Mouse (Mus musculus) lung, embryonic 15.5 days (tissue): ENCODE measurements around the gene Psma1. TPM values are rescaled to one million over a fixed set of nuclear protein-coding genes. Genes with fewer than 3 reads are reported as not detected.

Source experiments
- ATAC-seq: fragments of 200-750 bp; cut with Nextera tagmentation; 2 replicates; pipeline ENCODE4 v1.8.0; 2017; ENCODE audit warnings: moderate number of reproducible peaks, borderline replicate concordance; ENCODE audit not compliant: low FRiP score, low TSS enrichment; ENCODE audit errors: extremely low read depth
- H3K27ac ChIP-seq: fragments of 300-500 bp; sonication (generic); 2 replicates; pipeline ENCODE4 v1.5.1; 2015; ENCODE audit warnings: moderate library complexity, mild to moderate bottlenecking, inconsistent platforms
- H3K27me3 ChIP-seq: fragments of 300-500 bp; sonication (generic); 2 replicates; pipeline ENCODE4 v1.6.1; 2015; ENCODE audit warnings: inconsistent platforms
- H3K36me3 ChIP-seq: fragments of 300-500 bp; sonication (generic); 2 replicates; pipeline ENCODE4 v1.6.1; 2015; ENCODE audit warnings: inconsistent platforms
- H3K4me1 ChIP-seq: fragments of 300-500 bp; sonication (generic); 2 replicates; pipeline ENCODE4 v1.6.1; 2015; ENCODE audit warnings: inconsistent platforms
- H3K4me2 ChIP-seq: fragments of 300-500 bp; sonication (generic); 2 replicates; pipeline ENCODE4 v1.6.1; 2015; ENCODE audit warnings: inconsistent platforms, mild to moderate bottlenecking, moderate library complexity
- H3K4me3 ChIP-seq: fragments of 300-500 bp; sonication (generic); 2 replicates; pipeline ENCODE4 v1.5.1; 2015; ENCODE audit warnings: mild to moderate bottlenecking, inconsistent platforms
- H3K9ac ChIP-seq: fragments of 300-500 bp; sonication (generic); 2 replicates; pipeline ENCODE4 v1.6.1; 2015; ENCODE audit warnings: inconsistent platforms
- H3K9me3 ChIP-seq: fragments of 300-500 bp; sonication (generic); 2 replicates; pipeline ENCODE4 v1.6.1; 2016; ENCODE audit warnings: inconsistent platforms
- WGBS: fragments of 180-500 bp; shearing (Covaris S2); methylation state at CpG from one replicate; pipeline ENCODE4 v1.1.7; 2015; 5-methylcytosine and 5-hydroxymethylcytosine counted together
- polyA plus RNA-seq: library from polyadenylated mRNA; unstranded; fragments of >200 nt; fragmentation: Nextera tagmentation; extraction: Ambion mirVana; gene quantifications from 2 replicates; pipeline ENCODE4 v1.2.1, GENCODE M21; 2015

The Psma1 gene
- polyA plus RNA-seq, 1 experiment from 2014 or later = 442 TPM

DNA sequence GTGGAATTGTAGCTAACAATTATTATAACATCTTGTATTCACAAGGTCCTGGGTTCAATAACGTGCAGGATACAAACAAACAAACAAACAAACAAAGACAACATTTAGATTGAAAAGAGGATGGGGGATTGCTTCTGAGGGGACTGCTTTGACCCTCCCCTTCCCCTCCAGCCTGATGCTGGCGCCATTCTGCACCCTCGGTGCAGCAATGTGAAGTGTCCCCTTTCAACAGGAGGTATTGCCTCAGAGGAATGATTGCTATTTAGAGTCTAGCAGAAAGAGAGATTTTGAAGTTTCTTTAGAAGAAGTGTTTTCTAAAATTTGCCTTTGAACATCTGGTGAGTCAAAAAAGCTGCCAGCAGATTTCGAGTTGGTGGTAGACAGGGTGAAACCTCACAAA is 23.3 kb upstream of the Psma1 start:
- Histone ChIP-seq H3K4me3 (no peak overlapping the region), H3K4me2 (no peak overlapping the region), H3K27me3 (no peaks in the 10 kb centered on the region), H3K27ac (peak overlapping the region; percentile 15; the same call in 1 of the 2 replicates), H3K36me3 (no peaks in the 10 kb centered on the region), H3K4me1 (no peaks in the 10 kb centered on the region), H3K9ac (no peak overlapping the region), H3K9me3 (no peaks in the 10 kb centered on the region)
- 45% methylated on average over 4 of the region's 4 CpGs for WGBS
- no peak for ATAC-seq

GRCm38 (mm10) chr7:114294698-114295097 is 18.8 kb upstream of the Psma1 start:
- Histone ChIP-seq H3K4me1 (peaks cover 20% of the 10 kb centered on the region; the same call in 1 of the 2 replicates), H3K9me3 (no peaks in the 10 kb centered on the region), H3K27ac (no peak overlapping the region), H3K4me3 (no peak overlapping the region), H3K27me3 (no peaks in the 10 kb centered on the region), H3K9ac (no peak overlapping the region), H3K36me3 (no peaks in the 10 kb centered on the region), H3K4me2 (no peak overlapping the region)
- 82% methylated on average over 5 of the region's 5 CpGs for WGBS
- no peak for ATAC-seq

DNA sequence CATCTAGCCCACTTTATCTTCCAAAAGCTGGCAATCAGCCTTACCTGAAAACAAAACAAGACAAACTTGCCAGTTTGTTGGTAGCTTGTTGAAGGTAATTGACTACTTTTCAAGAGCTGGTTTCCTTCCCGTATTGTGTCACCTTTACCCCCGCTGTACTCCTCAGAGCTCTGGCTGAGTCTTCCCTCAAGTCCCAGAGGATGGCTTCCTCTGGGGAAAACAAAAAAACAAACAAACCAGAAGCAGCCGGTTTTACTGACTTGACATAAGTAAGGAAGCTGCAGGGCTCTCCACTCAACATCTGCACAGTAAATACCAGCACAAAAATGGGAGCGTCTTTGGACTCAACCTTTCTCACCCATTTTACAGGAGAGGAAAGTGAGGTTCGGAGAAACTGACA is 18.0 kb upstream of the Psma1 start:
- 65% methylated on average over 5 of the region's 5 CpGs for WGBS
- H3K4me3 ChIP-seq = no peak overlapping the region

DNA sequence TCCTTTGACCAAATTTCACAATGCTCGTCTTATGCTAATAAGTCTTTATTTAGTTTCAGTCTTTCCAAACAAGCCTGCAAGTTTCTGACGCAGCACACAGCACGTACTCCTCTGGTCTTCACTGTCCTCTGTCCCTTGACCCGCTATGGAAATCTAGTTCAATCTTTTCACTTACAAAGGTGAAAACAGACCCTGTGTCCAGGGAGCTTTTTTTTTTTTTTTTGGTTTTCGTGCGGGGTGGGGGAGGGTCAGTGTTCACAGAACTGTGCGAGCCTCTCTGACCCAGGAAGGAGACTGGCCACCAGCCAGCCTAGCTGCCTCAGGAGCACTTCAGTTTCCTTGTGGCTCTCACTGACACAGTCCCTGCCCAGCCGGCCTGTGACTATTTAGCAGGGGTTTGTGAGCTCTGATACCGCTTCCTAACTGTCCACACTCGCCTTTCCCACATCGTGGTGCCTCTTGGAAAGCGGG is 16.6 kb upstream of the Psma1 start:
- H3K36me3 ChIP-seq = no peaks in the 10 kb centered on the region
- no peaks in the 10 kb centered on the region for H3K27me3 ChIP-seq
- no peaks in the 10 kb centered on the region for H3K9me3 ChIP-seq
- H3K4me1 ChIP-seq = peaks cover 20% of the 10 kb centered on the region; the same call in 1 of the 2 replicates
- H3K27ac ChIP-seq = peak overlapping the region; percentile 61
- peak overlapping the region; percentile 31 for H3K9ac ChIP-seq
- peak; percentile 77; the same call in 1 of the 2 replicates for ATAC-seq
- peak overlapping the region; percentile 51 for H3K4me2 ChIP-seq
- peak overlapping the region; percentile 33 for H3K4me3 ChIP-seq
- WGBS = 4% methylated on average over 12 of the region's 12 CpGs

More for the DNA sequence above, 18.0 kb upstream of the Psma1 start:
- Histone ChIP-seq H3K9me3 (no peaks in the 10 kb centered on the region), H3K36me3 (no peaks in the 10 kb centered on the region), H3K27me3 (no peaks in the 10 kb centered on the region), H3K9ac (no peak overlapping the region), H3K27ac (no peak overlapping the region), H3K4me2 (no peak overlapping the region), H3K4me1 (peaks cover 20% of the 10 kb centered on the region; the same call in 1 of the 2 replicates)
- no peak for ATAC-seq

DNA sequence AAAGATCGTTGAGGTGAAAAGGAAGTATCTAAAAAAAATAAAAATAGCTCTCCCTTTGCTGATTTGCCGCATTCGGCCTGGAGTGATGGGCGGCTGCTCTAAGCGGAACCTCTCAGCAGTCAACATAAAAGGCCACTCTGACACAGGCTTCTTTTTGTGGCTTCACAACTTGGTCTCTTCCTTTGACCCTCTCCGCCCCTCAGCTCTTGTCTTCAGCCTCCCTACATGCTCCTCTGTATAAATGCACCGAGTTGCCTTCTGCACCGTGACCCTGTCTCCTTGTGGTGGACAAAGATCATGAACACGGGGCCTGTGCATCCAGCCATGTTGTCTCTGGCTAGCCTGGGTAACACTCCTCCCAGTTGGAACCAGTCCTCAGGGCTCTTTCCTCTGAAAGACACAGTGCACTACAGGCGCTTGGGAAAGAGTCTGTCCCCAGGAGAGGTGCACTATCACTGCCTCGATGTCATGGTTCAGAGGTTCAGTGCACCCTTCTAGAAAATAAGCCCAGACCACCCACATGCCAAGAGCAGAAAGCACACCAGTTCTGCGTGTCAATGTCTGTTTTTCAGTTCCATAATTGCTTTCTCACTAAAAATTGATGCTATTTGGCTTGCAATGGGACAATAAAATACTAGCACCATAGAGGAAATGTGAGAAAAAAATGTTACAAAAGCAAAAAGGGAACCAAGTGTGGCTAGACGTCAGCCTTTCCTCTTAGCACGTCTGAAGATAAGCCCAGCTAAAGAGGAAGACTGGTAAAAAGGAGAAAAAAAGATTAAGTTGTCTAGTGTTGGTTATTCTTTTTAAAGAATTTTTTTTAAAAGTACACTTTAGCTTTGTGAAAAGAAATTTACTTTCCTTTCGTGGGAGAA is 15.8 kb upstream of the Psma1 start:
- Histone ChIP-seq H3K27ac (peak overlapping the region; percentile 61; the same call in 1 of the 2 replicates), H3K4me2 (no peak overlapping the region), H3K9me3 (no peaks in the 10 kb centered on the region), H3K9ac (no peak overlapping the region), H3K4me1 (peaks cover 20% of the 10 kb centered on the region; the same call in 1 of the 2 replicates), H3K36me3 (no peaks in the 10 kb centered on the region), H3K27me3 (no peaks in the 10 kb centered on the region), H3K4me3 (no peak overlapping the region)
- 0 out of 2 replicates have a peak, but pooled peaks have one; percentile 21 for ATAC-seq
- WGBS = 54% methylated on average over 15 of the region's 15 CpGs

GRCm38 (mm10) chr7:114290078-114290506 is 14.2 kb upstream of the Psma1 start:
- H3K4me2 ChIP-seq = no peak overlapping the region
- H3K27ac ChIP-seq = no peak overlapping the region
- H3K4me1 ChIP-seq = peaks cover 20% of the 10 kb centered on the region; the same call in 1 of the 2 replicates
- ATAC-seq = no peak
- H3K9ac ChIP-seq = no peak overlapping the region
- H3K27me3 ChIP-seq = no peaks in the 10 kb centered on the region
- 58% methylated on average over 5 of the region's 5 CpGs for WGBS
- no peaks in the 10 kb centered on the region for H3K36me3 ChIP-seq
- H3K9me3 ChIP-seq = no peaks in the 10 kb centered on the region
- no peak overlapping the region for H3K4me3 ChIP-seq

DNA sequence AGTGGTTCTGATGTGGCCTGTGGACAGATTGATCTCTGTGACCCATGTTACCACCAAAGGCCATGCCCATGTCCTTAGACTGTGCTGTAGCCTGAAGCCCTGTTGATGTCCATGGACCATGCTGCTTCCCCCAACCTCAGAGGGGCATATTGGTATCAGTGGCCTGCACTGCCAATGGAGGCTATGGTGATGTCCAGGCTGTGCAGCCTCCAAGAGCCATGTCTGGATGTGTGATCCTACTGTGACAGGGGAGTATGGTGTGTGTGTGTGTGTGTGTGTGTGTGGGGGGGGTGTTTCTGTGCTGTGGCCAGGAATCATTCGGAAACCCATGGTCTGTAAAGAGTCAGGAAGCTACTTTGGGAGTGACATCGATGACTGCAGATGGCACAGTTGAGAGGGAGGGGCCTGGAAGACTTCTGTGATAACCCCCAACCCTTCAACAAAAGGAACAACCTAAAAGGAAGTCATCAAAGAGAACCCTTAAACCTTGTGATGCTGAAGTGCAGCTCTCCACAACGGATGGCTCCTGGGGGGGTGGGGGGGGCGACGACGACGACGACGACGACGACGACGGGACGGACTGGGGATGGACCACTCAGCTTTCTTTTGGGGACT is 8.5 kb upstream of the Psma1 start:
- no peak overlapping the region for H3K9ac ChIP-seq
- H3K36me3 ChIP-seq = no peaks in the 10 kb centered on the region
- no peak overlapping the region for H3K4me3 ChIP-seq
- no peak overlapping the region for H3K27ac ChIP-seq
- no peaks in the 10 kb centered on the region for H3K9me3 ChIP-seq
- ATAC-seq = no peak; the same call in 1 of the 2 replicates
- H3K4me1 ChIP-seq = no peaks in the 10 kb centered on the region
- H3K27me3 ChIP-seq = no peaks in the 10 kb centered on the region
- no peak overlapping the region for H3K4me2 ChIP-seq
- 86% methylated on average over 14 of the region's 14 CpGs for WGBS

GRCm38 (mm10) chr7:114283006-114283405 is 7.1 kb upstream of the Psma1 start:
- Histone ChIP-seq H3K4me2 (no peak overlapping the region), H3K4me1 (no peaks in the 10 kb centered on the region), H3K36me3 (no peaks in the 10 kb centered on the region), H3K27ac (no peak overlapping the region), H3K27me3 (no peaks in the 10 kb centered on the region), H3K9ac (no peak overlapping the region), H3K9me3 (no peaks in the 10 kb centered on the region), H3K4me3 (no peak overlapping the region)
- WGBS = 66% methylated on average over 9 of the region's 9 CpGs
- ATAC-seq = no peak

DNA sequence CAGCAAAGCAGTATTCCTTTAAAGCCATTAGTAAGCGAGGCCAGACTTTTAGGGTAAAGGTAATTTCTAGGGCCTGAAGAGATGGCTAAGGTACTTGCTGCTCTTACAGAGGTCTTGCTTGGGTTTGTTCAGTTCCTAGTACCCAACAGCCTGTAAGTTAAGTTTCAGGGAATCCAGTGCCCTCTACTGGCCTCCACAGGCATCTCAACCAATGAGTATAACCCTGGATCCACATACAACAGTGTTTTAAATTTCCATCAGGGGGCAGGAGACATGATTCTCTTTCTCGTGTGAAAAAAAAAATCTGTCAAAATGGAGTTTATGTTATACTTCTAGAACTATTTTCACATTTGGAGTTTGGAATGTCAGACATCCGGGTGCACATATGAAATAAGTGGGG is 5.8 kb upstream of the Psma1 start:
- Histone ChIP-seq H3K27me3 (no peaks in the 10 kb centered on the region), H3K4me3 (no peak overlapping the region), H3K4me1 (0 out of 2 replicates have a peak, but pooled peaks cover 4% of the 10 kb centered on the region), H3K4me2 (no peak overlapping the region), H3K36me3 (no peaks in the 10 kb centered on the region), H3K9me3 (no peaks in the 10 kb centered on the region), H3K9ac (no peak overlapping the region), H3K27ac (no peak overlapping the region)
- WGBS = 55% methylated on average over 3 of the region's 3 CpGs
- ATAC-seq = no peak

DNA sequence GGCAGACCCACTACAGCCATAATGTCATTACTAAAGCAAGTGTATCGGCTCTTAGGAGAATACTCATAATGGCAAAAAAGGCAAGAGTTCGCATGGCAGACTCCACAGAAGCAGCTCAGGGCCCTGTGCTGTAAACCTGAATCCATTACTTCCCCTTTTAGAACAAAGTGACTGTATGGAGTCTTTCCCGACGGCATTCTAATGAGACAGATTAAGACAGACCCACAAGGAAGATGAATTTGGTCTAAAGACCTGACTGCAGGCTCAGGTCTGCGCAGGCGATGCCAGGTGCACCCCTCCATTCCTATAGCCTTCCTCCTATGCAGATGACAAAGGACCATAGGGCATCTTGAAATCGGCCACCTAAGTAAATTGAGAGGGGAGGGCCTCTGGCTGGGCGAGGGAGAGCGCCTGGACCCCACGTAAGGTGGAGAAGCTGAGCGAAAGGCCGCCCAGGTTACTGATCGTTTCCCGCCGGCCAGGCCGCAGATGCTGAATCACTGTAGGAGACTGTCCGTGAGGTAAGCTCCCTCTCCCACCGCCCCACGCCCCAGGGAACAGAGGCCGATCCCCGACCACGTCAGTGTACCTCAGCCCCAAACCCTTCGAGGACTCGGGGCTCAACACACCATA is 430 bp downstream of the Psma1 start:
- Histone ChIP-seq H3K36me3 (peaks cover 26% of the 10 kb centered on the region), H3K4me2 (peak overlapping the region; percentile 85), H3K9me3 (no peaks in the 10 kb centered on the region), H3K9ac (peak overlapping the region; percentile 93), H3K27ac (peak overlapping the region; percentile 52; the same call in 1 of the 2 replicates), H3K27me3 (no peaks in the 10 kb centered on the region), H3K4me3 (peak overlapping the region; percentile 92), H3K4me1 (peaks cover 12% of the 10 kb centered on the region)
- 1% methylated on average over 24 of the region's 24 CpGs for WGBS
- ATAC-seq = no peak; the same call in 1 of the 2 replicates

DNA sequence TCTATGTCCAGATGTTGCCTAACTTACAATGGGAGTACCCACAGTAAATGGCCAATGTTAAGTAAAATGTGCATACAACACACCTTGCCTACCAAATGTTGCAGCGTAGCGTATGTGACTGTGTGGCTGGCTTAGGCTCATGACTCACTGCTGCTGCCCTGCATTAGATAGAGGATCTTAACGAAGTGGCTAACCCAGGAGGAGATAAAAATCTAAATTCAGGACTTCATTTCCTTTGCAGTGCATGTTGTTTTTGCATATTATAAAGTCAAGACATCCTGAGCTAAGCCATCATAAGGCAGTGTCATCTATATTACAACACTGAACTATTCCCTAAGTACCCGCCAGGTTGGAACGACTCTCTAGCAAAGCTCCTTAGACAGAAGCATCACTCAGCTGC is 7.5 kb downstream of the Psma1 start:
- 97% methylated on average over 5 of the region's 5 CpGs for WGBS

More for the DNA sequence above, 7.5 kb downstream of the Psma1 start:
- Histone ChIP-seq H3K9me3 (no peaks in the 10 kb centered on the region), H3K27me3 (no peaks in the 10 kb centered on the region), H3K9ac (no peak overlapping the region), H3K27ac (no peak overlapping the region), H3K4me2 (no peak overlapping the region), H3K4me1 (no peaks in the 10 kb centered on the region), H3K36me3 (peaks cover 81% of the 10 kb centered on the region), H3K4me3 (no peak overlapping the region)
- ATAC-seq = no peak
